Mouse (Mus musculus): ENCODE data around the gene Polg. TPM values are rescaled to one million over a fixed set of nuclear protein-coding genes. Genes with fewer than 3 reads are reported as not detected.

Gene Polg
- polyA plus RNA-seq, 1 experiment from 2014 or later: 22.5 TPM

Small RNA genes within 50 kb of the gene (microRNA-seq; reads per million reads assigned to microRNA genes)
- gene Mir9-3: 650 reads per million, percentile 74 among the genes with 10 or more reads in this experiment

Other genes starting within 250 kb of the Polg start
- gene Abhd2, start 193.2 kb downstream of the Polg start, polyA plus RNA-seq (2015; fragmentation: Nextera tagmentation; extraction: Ambion mirVana): 17.3 and 19.5 TPM in 2 replicates
- gene Rlbp1, start 79.3 kb downstream of the Polg start, polyA plus RNA-seq (2015; fragmentation: Nextera tagmentation; extraction: Ambion mirVana): 16.2 and 21.9 TPM in 2 replicates
- 3.2 and 3.7 TPM in 2 replicates for gene Fanci, start 74.4 kb downstream of the Polg start, polyA plus RNA-seq (2015; fragmentation: Nextera tagmentation; extraction: Ambion mirVana)
- gene Rhcg, start 151.3 kb upstream of the Polg start, polyA plus RNA-seq (2015; fragmentation: Nextera tagmentation; extraction: Ambion mirVana): 4.8 and 5.2 TPM in 2 replicates
- gene Ticrr, start 193.8 kb upstream of the Polg start, polyA plus RNA-seq (2015; fragmentation: Nextera tagmentation; extraction: Ambion mirVana): 2.2 and 2.6 TPM in 2 replicates
- gene Kif7, start 249.4 kb upstream of the Polg start, polyA plus RNA-seq (2015; fragmentation: Nextera tagmentation; extraction: Ambion mirVana): 1.7 and 2.2 TPM in 2 replicates